Mouse (Mus musculus) limb, embryonic 11.5 days (tissue): Measurements from ENCODE around the gene Lrrc56. TPM values are rescaled to one million over a fixed set of nuclear protein-coding genes. Genes with fewer than 3 reads are reported as not detected.

ENCODE experiments used
- ATAC-seq: fragments of 200-750 bp; cut with Nextera tagmentation; 2 replicates; pipeline ENCODE4 v1.8.0; 2017; ENCODE audit warnings: low read depth; ENCODE audit not compliant: insufficient number of reproducible peaks, low FRiP score, low TSS enrichment
- DNase-seq: peaks from one replicate; pipeline ENCODE4 v3.0.0-alpha.2; 2015; ENCODE audit warnings: low spot score
- H3K27ac ChIP-seq: fragments of 300-500 bp; sonication (generic); replicated peaks from 2 replicates; pipeline ENCODE4 v1.5.1; 2014; ENCODE audit warnings: low read depth, mild to moderate bottlenecking, low read length
- H3K27me3 ChIP-seq: fragments of 300-500 bp; sonication (generic); 2 replicates; pipeline ENCODE4 v1.6.1; 2014; ENCODE audit warnings: mild to moderate bottlenecking, low read length, mixed read lengths; ENCODE audit not compliant: control insufficient read depth, insufficient read depth
- H3K36me3 ChIP-seq: fragments of 300-500 bp; sonication (generic); 2 replicates; pipeline ENCODE4 v1.6.1; 2014; ENCODE audit warnings: mild to moderate bottlenecking, low read length, moderate library complexity, mixed read lengths; ENCODE audit not compliant: control insufficient read depth, insufficient read depth
- H3K4me1 ChIP-seq: fragments of 300-500 bp; sonication (generic); 2 replicates; pipeline ENCODE4 v1.6.1; 2014; ENCODE audit warnings: low read length, mixed read lengths; ENCODE audit not compliant: control insufficient read depth, insufficient read depth
- H3K4me2 ChIP-seq: fragments of 300-500 bp; sonication (generic); 2 replicates; pipeline ENCODE4 v1.6.1; 2014; ENCODE audit warnings: low read depth, mild to moderate bottlenecking, moderate library complexity; ENCODE audit not compliant: severe bottlenecking
- H3K4me3 ChIP-seq: fragments of 300-500 bp; sonication (generic); 2 replicates; pipeline ENCODE4 v1.5.1; 2014; ENCODE audit warnings: low read depth, low read length
- H3K9ac ChIP-seq: fragments of 300-500 bp; sonication (generic); 2 replicates; pipeline ENCODE4 v1.6.1; 2014; ENCODE audit warnings: mild to moderate bottlenecking, low read length
- H3K9me3 ChIP-seq: fragments of 300-500 bp; sonication (generic); 2 replicates; pipeline ENCODE4 v1.6.1; 2016; ENCODE audit warnings: low read length; ENCODE audit not compliant: control insufficient read depth
- WGBS: fragments of 180-500 bp; shearing (Covaris S2); extraction: QIAGEN DNeasy Blood & Tissue Kit; methylation state at CpG from one replicate; pipeline ENCODE4 v1.1.7; 2014; 5-methylcytosine and 5-hydroxymethylcytosine counted together
- polyA plus RNA-seq: library from polyadenylated mRNA; unstranded; fragments of >200 nt; fragmentation: Nextera tagmentation; extraction: Ambion mirVana; gene quantifications from 2 replicates; pipeline ENCODE4 v1.2.1, GENCODE M21; 2014

The Lrrc56 gene
- polyA plus RNA-seq, 1 experiment from 2014 or later, result 11.7 TPM

DNA sequence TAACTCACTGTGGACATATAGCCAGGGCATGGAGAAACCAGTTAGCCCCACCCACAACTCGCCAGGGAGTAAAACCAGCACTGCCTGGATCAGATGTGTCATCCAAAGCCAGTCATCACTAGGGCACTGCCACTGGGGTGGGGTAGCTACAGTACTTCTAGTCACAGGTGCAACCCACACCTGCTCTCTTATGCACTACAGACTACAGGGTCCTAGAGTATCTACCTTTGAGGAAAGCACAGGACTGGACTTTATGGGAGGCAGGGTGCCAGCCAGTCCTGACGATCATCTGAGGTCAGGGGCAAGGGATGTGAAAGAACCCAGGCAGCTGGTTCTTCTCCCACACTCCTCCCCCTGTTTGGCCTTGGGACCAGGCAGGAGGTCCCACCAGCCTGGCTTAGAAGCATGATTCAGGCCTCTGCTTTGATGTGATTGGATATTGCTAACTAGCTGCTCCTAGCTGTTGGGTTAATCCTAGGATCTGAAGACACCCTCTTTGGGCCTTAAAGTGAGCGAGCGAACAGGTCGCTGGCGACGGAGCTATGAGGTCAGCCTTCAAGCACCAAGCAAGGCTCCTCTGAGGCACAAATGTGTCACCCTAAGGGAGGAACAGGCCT lies 25.9 kb upstream of the Lrrc56 start:
- ATAC-seq (no peak), DNase-seq (no peak)
- Histone ChIP-seq H3K27ac (no peak overlapping the region), H3K27me3 (no peaks in the 10 kb centered on the region), H3K9me3 (no peaks in the 10 kb centered on the region), H3K36me3 (peaks cover 2% of the 10 kb centered on the region; the same call in 1 of the 2 replicates), H3K4me1 (peaks cover 8% of the 10 kb centered on the region), H3K9ac (peak overlapping the region; percentile 78), H3K4me3 (peak overlapping the region; percentile 47), H3K4me2 (peak overlapping the region; percentile 78)
- WGBS, result 14% methylated on average over 7 of the region's 7 CpGs

DNA sequence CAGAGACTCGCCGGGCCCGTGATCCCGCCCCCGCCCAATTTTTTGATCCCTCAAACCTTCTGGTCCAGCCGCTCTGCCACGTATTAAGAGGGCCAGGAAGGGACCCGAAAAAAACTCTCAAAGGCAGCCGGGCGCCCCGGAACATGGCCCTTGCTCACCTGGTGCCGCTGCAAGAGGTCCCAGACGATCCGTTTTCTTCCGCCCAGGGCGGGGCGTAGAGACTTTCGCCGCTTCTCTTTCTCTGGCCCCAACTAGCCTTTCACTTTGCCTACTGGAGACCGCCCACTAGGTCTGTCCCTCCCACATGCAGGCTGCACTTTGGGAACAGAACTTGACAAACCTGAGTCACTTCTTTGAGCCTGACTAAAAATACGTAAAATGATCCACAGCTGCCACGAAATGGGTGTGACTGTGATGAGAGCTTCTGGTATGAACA lies 25.4 kb upstream of the Lrrc56 start:
- Histone ChIP-seq H3K27ac (no peak overlapping the region), H3K36me3 (peaks cover 2% of the 10 kb centered on the region; the same call in 1 of the 2 replicates), H3K9ac (peak overlapping the region; percentile 78), H3K27me3 (no peaks in the 10 kb centered on the region), H3K4me1 (peaks cover 12% of the 10 kb centered on the region), H3K4me2 (peak overlapping the region; percentile 78), H3K4me3 (peak overlapping the region; percentile 47), H3K9me3 (no peaks in the 10 kb centered on the region)
- peak; percentile 61 for DNase-seq
- no peak for ATAC-seq
- WGBS, result 2% methylated on average over 22 of the region's 22 CpGs

DNA sequence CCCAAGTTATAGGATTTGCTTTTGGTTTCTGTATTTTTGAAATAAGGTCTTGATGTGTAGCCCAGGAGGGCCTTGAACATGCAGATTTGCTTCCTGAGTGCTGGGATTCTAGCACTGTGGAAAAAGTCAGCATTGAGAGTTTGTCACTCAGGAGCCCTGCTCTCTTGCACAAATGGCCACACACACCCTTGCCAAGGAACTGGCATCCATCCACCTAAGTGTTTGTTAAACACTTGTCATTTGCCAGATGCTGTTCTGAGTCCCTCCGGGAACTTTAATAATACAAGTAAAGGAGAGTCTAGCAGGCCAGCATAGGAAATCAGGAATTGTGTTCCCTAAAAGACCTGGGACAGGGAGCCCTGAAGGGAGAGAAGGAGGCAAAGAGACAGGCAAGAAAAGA lies 24.7 kb upstream of the Lrrc56 start:
- Histone ChIP-seq H3K36me3 (no peaks in the 10 kb centered on the region), H3K27ac (no peak overlapping the region), H3K4me3 (no peak overlapping the region), H3K9ac (no peak overlapping the region), H3K4me2 (no peak overlapping the region), H3K9me3 (no peaks in the 10 kb centered on the region), H3K4me1 (peaks cover 12% of the 10 kb centered on the region), H3K27me3 (no peaks in the 10 kb centered on the region)
- ATAC-seq, result no peak
- WGBS, result 91% methylated on average over 1 of the region's 1 CpGs
- no peak for DNase-seq

DNA sequence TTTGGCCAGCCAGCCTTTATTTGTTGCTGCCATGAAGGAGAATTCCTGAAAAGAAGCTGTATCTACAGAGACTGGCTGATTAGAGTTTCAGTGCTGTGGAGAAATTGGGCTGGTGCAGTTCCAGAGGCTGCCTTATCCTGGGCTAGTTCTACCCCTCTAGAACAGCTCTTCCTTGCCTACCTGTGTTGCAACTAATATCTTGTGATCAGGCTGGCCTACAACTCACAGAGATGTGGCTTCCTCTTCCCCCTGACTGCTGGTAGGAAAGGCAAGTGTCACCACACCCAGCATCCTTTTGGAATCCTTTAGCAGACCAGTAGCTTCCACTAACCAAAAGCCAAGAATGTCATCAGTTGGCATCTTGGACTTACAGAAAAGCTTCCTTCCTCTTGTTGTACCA lies 24.1 kb upstream of the Lrrc56 start:
- no peaks in the 10 kb centered on the region for H3K9me3 ChIP-seq
- no peak overlapping the region for H3K4me3 ChIP-seq
- no peaks in the 10 kb centered on the region for H3K27me3 ChIP-seq
- H3K9ac ChIP-seq, result no peak overlapping the region
- no peaks in the 10 kb centered on the region for H3K36me3 ChIP-seq
- H3K27ac ChIP-seq, result no peak overlapping the region
- ATAC-seq (no peak), DNase-seq (no peak)
- no peak overlapping the region for H3K4me2 ChIP-seq
- H3K4me1 ChIP-seq, result peaks cover 12% of the 10 kb centered on the region

DNA sequence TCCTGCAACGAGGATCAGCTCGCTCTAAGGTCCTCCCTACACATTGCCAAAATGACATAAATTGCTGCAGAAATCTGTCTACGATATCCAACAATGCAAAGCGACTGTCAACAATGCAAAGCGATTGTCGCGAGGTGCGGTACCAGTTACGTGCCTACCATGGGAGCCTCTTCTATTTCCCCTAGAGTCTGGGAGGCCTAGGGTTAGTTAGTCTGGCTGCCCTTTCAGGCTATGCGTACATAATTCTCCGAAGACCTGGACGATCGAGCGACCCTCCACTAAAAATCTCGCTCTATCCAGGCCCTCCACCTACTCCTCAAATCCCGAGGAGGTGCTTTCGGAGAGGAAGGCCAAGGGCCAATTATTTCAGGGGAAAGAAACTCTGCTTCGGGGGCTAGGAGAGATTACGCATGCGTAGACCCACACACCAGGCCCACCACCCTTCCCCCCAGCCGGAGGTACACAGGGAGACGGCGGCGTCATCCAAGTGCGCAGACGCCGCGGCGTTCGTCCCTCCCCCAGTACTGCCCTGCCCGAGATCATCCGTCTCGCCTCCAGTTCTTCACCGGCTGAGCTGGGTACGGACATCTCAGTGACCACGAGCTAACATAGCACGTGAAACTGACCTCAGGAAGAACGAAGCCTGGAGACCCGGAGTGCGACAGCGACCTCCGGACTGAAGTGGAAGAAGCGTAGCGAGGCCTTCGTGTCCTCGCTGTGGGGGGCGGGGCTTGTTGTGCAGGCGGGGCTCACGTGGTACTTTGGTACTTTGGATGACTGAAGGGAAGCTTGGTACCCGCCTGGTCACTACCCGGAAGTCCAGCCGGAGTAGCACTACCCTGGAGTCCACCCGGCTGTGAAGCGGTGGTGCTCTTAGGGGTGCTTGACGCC lies 21.6 kb upstream of the Lrrc56 start, which contains the start of gene Rnh1:
Gene Rnh1 (minus strand): TSS at position 742 of the 891 bp plus-strand sequence.
- DNase-seq (peak; percentile 94), ATAC-seq (peak; percentile 95)
- WGBS, result 5% methylated on average over 55 of the region's 55 CpGs
- Histone ChIP-seq H3K9ac (peak within 1 kb of the TSS; percentile 65), H3K9me3 (no peaks in the 10 kb centered on the region), H3K36me3 (no peaks in the 10 kb centered on the region), H3K27me3 (no peaks in the 10 kb centered on the region), H3K4me2 (peak within 1 kb of the TSS; percentile 61), H3K27ac (peak within 1 kb of the TSS; percentile 86), H3K4me1 (peaks cover 12% of the 10 kb centered on the region), H3K4me3 (peak within 1 kb of the TSS; percentile 44)

DNA sequence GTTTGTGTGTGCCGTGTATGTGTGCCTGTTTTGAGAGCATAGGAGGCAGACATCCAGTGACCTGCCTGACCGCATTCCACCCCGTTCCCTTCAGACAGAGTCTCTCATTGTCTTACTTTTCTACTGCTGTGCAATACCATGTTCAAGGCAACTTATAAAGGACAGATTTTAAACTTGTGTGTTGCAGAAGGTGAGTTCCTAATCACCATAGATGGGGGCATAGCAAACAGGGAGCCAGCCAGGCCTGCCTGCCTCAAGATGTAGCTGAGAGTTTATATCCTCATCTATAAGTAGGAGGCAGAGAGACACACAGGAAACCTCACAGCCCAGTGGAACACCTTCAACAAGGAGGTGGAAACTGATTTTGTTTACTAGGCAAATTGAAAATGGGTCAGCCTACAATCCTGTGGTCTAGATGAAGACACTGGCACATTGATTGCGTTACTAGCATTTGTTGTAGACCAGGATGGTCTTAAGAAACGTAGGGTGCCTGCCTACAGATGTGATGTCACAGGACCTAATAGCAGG lies 20.6 kb upstream of the Lrrc56 start:
- 91% methylated on average over 5 of the region's 5 CpGs for WGBS
- ATAC-seq (no peak), DNase-seq (no peak)
- Histone ChIP-seq H3K36me3 (no peaks in the 10 kb centered on the region), H3K9ac (no peak overlapping the region; the same call in 1 of the 2 replicates), H3K4me1 (peaks cover 8% of the 10 kb centered on the region), H3K9me3 (no peaks in the 10 kb centered on the region), H3K27ac (peak overlapping the region; percentile 59; the same call in 1 of the 2 replicates), H3K4me3 (no peak overlapping the region), H3K27me3 (no peaks in the 10 kb centered on the region), H3K4me2 (peak overlapping the region; percentile 61)

DNA sequence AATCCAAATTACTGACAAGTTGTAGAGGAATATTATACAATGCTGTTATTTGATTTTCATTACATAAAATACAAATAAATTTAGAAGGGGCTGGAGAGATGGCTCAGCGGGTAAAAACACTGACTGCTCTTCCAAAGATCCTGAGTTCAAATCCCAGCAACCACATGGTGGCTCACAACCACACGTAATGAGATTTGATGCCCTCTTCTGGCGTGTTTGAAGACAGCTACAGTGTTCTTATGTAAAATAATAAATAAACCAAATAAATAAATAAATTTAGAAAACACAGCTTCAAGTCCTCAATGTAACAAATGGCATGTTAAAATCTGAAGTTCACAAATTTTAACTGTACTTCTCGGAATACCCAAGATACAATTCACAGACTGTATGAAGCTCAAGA lies 18.9 kb upstream of the Lrrc56 start:
- Histone ChIP-seq H3K4me1 (peaks cover 8% of the 10 kb centered on the region), H3K4me3 (no peak overlapping the region), H3K9ac (no peak overlapping the region), H3K27me3 (no peaks in the 10 kb centered on the region), H3K4me2 (no peak overlapping the region), H3K9me3 (no peaks in the 10 kb centered on the region), H3K27ac (no peak overlapping the region), H3K36me3 (no peaks in the 10 kb centered on the region)
- no peak for ATAC-seq
- no peak for DNase-seq
- 85% methylated on average over 4 of the region's 4 CpGs for WGBS

DNA sequence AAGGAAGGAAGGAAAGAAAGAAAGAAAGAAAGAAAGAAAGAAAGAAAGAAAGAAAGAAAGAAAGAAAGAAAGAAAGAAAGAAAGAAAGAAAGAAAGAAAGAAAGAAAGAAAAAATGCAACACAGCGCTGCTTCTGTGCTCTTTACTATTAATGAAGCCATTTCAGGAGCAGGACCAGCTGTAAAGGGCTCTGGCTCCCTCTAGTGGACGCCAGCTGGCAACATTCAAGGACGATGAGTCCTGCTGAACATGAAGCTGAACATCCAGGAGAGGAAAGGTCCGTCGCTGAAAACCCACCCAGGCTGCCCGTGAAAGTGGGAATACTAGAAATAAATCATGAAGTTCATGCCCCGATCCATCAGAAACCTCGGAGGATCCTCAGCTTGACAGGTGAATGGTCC lies 17.8 kb upstream of the Lrrc56 start:
- Histone ChIP-seq H3K4me1 (peaks cover 8% of the 10 kb centered on the region), H3K36me3 (no peaks in the 10 kb centered on the region), H3K27ac (no peak overlapping the region), H3K27me3 (no peaks in the 10 kb centered on the region), H3K4me2 (no peak overlapping the region), H3K4me3 (no peak overlapping the region), H3K9ac (no peak overlapping the region), H3K9me3 (no peaks in the 10 kb centered on the region)
- ATAC-seq, result no peak
- 6% methylated on average over 8 of the region's 8 CpGs for WGBS
- peak; percentile 93 for DNase-seq
